Mouse (Mus musculus): ENCODE measurements around the gene Mdm2. TPM values are rescaled to one million over a fixed set of nuclear protein-coding genes. Genes with fewer than 3 reads are reported as not detected.
"Not testable (repeated sequence)": the region's sequence is repeated elsewhere in the genome, so short reads cannot be mapped to it uniquely, and the experiment has no call there.

The Mdm2 gene
- polyA plus RNA-seq (2016; fragmentation: Nextera tagmentation; extraction: Ambion mirVana): 54.0 and 58.3 TPM in 2 replicates

DNA sequence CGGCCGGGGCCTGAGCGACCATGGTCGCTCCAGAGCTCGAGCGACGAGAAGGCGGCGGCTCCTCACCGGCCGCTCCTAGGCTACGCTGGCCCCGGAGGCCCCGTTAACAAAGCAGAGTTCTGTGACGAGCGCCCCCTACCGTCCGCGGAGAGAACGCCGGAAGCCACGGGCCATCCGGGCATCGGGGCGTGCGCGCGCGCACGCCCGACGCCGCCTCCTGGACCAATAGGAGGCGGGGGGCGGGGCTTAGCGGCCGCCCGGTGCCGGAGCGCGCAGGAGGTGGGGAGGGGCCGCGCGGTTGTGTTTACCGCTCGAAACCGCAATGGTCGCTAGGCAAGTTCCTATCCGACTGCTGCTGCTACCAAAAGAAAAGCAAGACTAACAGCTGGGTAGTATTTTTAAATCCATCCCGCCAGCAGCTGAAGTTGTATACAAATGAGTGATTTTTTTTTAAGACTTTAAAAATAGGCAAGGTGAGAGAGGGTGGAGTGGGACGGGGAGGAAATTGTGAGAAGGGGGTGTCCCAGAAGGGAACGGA, at the start of gene Mdm2:
Gene Mdm2, minus strand, starts transcription at position 155 of the 538 bp plus-strand sequence.
- H3K4me3 ChIP-seq: peak within 1 kb of the TSS; percentile 89
- H3K4me1 ChIP-seq: peaks cover 19% of the 10 kb centered on the region
- H3K27me3 ChIP-seq (ENCODE audit: poor library complexity, severe bottlenecking): no peaks in the 10 kb centered on the region
- H3K36me3 ChIP-seq (replicated peaks): peaks cover 37% of the 10 kb centered on the region
- WGBS: under 1% methylated on average over 52 of the region's 52 CpGs
- peak within 1 kb of the TSS; percentile 100 for H3K27ac ChIP-seq
- no peaks in the 10 kb centered on the region for H3K9me3 ChIP-seq
- peak; percentile 96 for DNase-seq (ENCODE audit: extremely low spot score, low spot score)

DNA sequence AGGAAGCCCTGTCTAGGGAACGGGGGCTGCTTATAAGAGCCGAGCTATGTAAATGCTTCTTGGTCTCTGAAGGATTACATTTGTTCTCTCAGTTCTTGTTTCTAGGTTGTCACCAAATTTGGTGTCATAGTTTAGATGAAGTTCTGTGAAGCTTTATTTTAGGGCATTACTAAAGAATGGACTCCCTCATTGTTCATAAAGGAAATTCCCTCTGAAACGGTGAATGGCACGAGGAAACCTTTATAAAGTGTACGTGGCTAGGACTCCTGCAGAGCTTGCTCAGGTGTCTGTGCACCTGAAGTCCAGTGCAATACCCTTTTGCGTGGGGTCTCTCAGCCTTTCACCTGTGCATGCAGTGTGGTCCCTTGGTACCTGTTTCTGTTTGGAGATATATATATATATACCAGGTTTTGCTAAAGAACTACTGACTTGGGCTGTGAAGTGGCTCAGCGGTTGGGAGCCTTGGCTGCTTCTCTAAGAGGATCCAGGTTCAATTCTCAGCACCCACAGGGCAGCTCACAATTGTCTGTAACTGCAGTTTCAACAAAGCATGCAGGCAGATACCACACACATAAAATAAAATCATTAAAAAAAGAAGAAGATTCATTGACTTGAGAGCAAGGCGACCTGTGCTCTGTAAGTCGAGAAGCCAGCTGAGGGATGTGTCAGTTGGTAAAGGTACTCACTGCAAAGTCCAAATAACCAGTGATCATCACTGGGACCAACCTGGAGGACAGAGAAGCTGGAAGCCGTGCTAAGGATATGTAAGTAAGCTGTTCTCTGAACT, 49.5 kb upstream of the Mdm2 start:
- Histone ChIP-seq H3K9me3 (no peaks in the 10 kb centered on the region), H3K27ac (no peak overlapping the region), H3K27me3 (ENCODE audit: poor library complexity, severe bottlenecking) (no peaks in the 10 kb centered on the region), H3K4me3 (no peak overlapping the region), H3K4me1 (no peaks in the 10 kb centered on the region), H3K36me3 (replicated peaks) (peaks cover 100% of the 10 kb centered on the region)
- DNase-seq (ENCODE audit: extremely low spot score, low spot score): no peak
- WGBS: 95% methylated on average over 10 of the region's 10 CpGs

DNA sequence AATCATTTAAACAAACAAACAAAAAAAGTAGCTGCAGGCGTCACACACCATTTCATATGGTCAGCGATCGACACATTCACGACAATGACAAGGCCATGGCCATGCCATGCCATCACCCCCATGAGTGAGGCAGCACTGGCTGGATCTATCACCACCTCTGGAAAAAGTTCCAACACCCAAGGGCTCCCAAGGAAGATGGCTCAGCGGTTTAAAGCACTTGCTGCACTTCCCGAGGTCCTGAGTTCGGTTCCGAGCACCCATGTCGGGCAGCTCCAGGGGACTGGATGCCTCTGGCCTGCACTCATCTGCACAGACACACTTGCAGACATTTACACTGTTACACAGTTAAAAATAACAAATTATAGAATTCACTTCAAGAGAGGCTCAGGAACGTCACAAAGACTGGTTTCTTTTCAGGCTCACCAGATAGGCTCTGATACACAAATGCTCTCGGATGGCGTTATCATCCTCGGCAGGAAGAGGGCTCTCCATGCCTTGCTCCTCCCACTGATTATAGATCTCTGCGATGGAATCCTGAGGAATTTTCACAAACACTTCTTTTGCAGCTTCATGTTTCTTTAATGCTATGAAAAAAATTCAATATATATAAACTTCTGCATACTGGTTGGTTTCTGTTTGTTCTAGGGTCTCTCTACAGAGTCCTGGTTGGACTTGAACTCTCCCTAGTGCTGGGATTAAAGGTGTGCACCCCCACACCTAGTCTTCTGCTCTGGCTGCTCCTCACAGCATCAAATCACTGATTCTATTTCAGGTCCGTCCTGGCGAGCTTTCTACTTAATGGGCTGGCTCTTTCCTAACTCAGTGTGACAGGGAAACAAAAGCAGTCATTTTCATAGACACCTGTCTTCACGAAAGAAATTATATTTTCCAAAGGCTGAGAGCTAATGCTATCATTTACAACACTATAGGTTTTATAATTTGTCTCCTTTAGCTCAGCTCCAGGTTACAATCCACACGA, 48.5 kb upstream of the Mdm2 start:
- DNase-seq (ENCODE audit: extremely low spot score, low spot score): no peak
- Histone ChIP-seq H3K27me3 (ENCODE audit: poor library complexity, severe bottlenecking) (no peaks in the 10 kb centered on the region), H3K4me3 (no peak overlapping the region), H3K4me1 (no peaks in the 10 kb centered on the region), H3K36me3 (replicated peaks) (peaks cover 100% of the 10 kb centered on the region), H3K27ac (no peak overlapping the region), H3K9me3 (no peaks in the 10 kb centered on the region)
- WGBS: 93% methylated on average over 18 of the region's 18 CpGs

GRCm38 (mm10) chr10:117758344-117758743, 47.8 kb upstream of the Mdm2 start:
- H3K27me3 ChIP-seq (ENCODE audit: poor library complexity, severe bottlenecking); DNase-seq (ENCODE audit: extremely low spot score, low spot score); H3K27ac ChIP-seq; H3K4me3 ChIP-seq; H3K4me1 ChIP-seq; H3K9me3 ChIP-seq: not testable (repeated sequence)
- WGBS: 92% methylated on average over 3 of the region's 3 CpGs
- H3K36me3 ChIP-seq (replicated peaks): peaks cover 98% of the 10 kb centered on the region

DNA sequence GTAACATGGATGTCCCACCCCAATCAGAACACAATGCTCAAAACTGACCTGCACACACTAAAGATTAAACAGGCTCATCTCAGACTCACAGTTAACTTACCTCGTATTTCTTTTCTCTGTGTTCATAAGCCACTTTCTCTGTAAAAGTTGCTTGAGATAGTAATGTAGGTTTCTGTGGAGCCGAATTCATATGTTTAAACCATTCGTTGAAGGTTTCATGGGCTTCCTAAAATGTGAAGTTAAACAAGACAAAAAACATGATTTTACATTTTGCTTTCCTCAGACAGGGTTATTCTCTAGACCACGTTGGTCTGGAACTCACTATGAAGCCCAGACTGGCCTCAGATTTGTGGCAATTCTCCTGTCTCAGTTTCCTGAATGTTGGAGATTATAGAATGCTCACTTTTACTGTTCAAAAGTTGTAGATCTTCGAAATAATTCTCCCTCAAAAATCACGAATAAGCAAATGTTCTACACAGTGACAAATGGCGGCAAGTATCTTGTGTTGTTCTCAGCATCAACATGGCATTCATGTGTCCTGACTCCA, 47.3 kb upstream of the Mdm2 start:
- 93% methylated on average over 7 of the region's 7 CpGs for WGBS
- H3K4me1 ChIP-seq: no peaks in the 10 kb centered on the region
- H3K4me3 ChIP-seq: no peak overlapping the region
- no peak for DNase-seq (ENCODE audit: extremely low spot score, low spot score)
- H3K9me3 ChIP-seq: no peaks in the 10 kb centered on the region
- no peaks in the 10 kb centered on the region for H3K27me3 ChIP-seq (ENCODE audit: poor library complexity, severe bottlenecking)
- peaks cover 98% of the 10 kb centered on the region for H3K36me3 ChIP-seq (replicated peaks)
- no peak overlapping the region for H3K27ac ChIP-seq

- H3K27ac ChIP-seq: no peak overlapping the region
- H3K27me3 ChIP-seq (ENCODE audit: poor library complexity, severe bottlenecking): no peaks in the 10 kb centered on the region
- H3K4me1 ChIP-seq: no peaks in the 10 kb centered on the region
- no peak for DNase-seq (ENCODE audit: extremely low spot score, low spot score)
- WGBS: 95% methylated on average over 1 of the region's 1 CpGs
- no peaks in the 10 kb centered on the region for H3K9me3 ChIP-seq
- H3K4me3 ChIP-seq: no peak overlapping the region
- H3K36me3 ChIP-seq (replicated peaks): peaks cover 98% of the 10 kb centered on the region
Measured at GRCm38 (mm10) chr10:117757259-117757658, 46.7 kb upstream of the Mdm2 start.

DNA sequence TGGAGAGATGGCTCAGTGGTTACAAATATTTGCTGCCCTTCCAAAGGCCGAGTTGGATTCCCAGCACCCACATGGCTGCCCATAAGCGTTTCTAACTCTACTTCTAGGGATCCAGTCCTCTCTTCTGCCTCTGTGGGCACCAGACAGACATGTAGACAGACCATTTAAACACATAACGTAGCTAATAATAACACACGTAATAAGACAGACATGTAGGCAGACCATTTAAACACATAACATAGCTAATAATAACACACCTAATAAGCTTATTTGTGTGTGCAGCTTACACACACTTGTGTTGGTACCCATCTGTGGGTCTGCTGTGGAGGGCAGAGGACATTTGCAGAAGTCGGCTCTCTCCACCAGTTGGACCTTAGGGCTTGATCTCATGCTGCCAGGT, 46.2 kb upstream of the Mdm2 start:
- 93% methylated on average over 5 of the region's 5 CpGs for WGBS
- DNase-seq (ENCODE audit: extremely low spot score, low spot score): no peak
- Histone ChIP-seq H3K4me3 (no peak overlapping the region), H3K36me3 (replicated peaks) (peaks cover 98% of the 10 kb centered on the region), H3K27me3 (ENCODE audit: poor library complexity, severe bottlenecking) (no peaks in the 10 kb centered on the region), H3K4me1 (no peaks in the 10 kb centered on the region), H3K27ac (no peak overlapping the region), H3K9me3 (no peaks in the 10 kb centered on the region)

DNA sequence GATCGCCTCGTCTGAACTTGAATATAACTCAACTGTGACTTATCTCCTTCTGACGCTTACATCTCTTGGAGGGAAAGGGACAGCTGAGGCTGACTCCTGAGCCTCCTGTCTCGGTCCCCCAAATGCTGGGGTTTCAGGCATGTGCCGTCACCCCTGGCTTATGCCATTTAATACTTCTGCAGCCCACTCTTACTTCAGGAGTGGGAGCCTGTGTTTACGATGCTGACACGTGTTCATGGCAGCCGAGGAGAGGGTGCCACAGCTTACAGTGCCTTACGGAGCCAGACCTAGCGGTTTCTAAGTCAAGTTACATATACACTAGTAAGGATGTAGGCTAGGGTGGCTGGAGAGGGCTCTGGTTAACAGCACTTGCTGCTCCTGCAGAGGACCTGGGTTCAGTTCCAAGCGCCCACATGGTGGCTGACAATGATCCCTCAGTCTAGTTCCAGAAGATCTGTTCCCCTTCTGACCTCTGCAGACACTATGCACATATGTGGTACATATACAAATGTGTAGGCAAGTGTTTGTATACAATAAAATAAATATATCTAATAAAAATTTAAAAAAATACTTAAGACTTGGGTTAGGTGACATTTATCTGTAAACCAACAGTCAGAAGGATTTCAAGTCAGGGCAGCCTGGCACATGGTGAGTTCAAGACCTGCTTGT, 45.4 kb upstream of the Mdm2 start:
- no peaks in the 10 kb centered on the region for H3K27me3 ChIP-seq (ENCODE audit: poor library complexity, severe bottlenecking)
- DNase-seq (ENCODE audit: extremely low spot score, low spot score): no peak
- no peaks in the 10 kb centered on the region for H3K4me1 ChIP-seq
- no peaks in the 10 kb centered on the region for H3K9me3 ChIP-seq
- 94% methylated on average over 11 of the region's 11 CpGs for WGBS
- H3K36me3 ChIP-seq (replicated peaks): peaks cover 98% of the 10 kb centered on the region
- no peak overlapping the region for H3K4me3 ChIP-seq
- no peak overlapping the region for H3K27ac ChIP-seq

DNA sequence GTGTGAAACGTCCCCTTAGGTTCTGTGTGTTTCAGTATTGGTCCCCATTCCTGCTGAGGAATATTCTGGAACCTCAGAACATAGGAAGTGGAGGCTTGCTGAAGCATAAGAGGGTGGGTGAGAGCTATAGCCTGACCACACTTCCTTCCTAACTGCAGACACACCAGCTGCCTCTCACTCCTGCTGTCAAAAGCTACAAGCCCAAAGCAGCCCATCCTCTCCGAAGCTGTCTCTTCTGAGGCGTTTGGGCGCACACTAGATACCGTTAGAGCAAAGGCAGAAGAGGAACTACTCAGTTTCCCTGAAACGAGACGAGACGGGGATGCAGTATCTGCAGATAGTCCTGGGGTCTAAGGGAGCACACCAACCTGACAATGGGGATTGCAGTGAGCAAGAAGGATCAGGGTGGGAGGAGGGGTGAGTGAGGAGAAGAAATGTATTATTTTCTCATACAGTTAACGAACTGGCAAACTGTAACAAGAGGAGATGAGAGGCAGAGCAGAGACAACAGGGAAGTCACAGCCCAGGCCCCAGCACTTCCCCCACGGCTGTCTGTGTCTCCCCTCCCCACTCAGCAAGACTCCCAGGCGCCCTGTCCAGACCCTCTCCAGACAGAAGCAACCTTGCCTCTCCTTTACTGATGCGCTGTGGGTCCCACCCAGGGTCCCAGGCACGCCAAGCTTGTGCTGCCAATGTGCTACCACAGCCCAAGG, 44.7 kb upstream of the Mdm2 start:
- H3K27ac ChIP-seq: no peak overlapping the region
- no peaks in the 10 kb centered on the region for H3K27me3 ChIP-seq (ENCODE audit: poor library complexity, severe bottlenecking)
- WGBS: 91% methylated on average over 13 of the region's 13 CpGs
- DNase-seq (ENCODE audit: extremely low spot score, low spot score): no peak
- H3K9me3 ChIP-seq: no peaks in the 10 kb centered on the region
- H3K36me3 ChIP-seq (replicated peaks): peaks cover 98% of the 10 kb centered on the region
- no peak overlapping the region for H3K4me3 ChIP-seq
- no peaks in the 10 kb centered on the region for H3K4me1 ChIP-seq

GRCm38 (mm10) chr10:117754609-117754940, 44.0 kb upstream of the Mdm2 start:
- 95% methylated on average over 7 of the region's 7 CpGs for WGBS
- Histone ChIP-seq H3K27me3 (ENCODE audit: poor library complexity, severe bottlenecking) (no peaks in the 10 kb centered on the region), H3K36me3 (replicated peaks) (peaks cover 98% of the 10 kb centered on the region), H3K9me3 (no peaks in the 10 kb centered on the region), H3K4me1 (no peaks in the 10 kb centered on the region), H3K27ac (no peak overlapping the region), H3K4me3 (no peak overlapping the region)
- DNase-seq (ENCODE audit: extremely low spot score, low spot score): no peak

DNA sequence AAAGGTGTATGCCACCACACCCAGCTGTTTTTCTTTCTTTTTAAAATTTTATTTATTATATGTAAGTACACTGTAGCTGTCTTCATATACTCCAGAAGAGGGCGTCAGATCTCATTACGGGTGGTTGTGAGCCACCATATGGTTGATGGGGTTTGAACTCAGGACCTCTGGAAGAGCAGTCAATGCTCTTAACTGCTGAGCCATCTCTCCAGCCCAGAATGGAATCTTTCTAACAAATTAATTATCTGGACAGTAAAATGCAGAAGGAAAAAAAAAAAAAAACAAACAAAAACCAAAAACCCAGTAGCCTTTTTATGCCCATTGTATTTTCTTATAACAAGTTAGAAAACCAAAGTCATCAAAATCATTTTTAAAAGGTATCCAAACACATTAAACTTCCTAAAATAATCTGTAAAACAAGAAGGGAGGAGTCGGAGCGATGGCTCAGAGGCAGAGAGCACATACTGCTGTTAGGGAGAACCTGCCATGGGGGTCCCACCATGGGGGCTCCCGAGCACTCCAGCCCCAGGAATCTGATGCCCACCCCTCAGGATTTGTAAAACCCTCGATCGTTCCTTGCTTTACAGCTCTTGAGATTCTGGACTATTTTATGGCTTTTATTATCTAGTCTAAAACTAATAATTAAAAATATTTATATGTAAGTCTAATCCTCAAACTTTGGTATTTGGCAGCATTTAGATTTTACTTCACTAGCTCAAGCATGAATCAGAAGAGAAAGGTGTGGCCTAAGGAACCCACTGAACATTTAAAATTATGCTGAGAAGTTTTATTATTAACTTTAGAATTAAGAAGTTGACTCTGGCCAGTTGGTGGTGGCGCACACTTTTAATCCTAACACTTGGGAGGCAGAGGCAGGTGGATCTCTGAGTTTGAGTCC, 43.4 kb upstream of the Mdm2 start:
- Histone ChIP-seq H3K36me3 (replicated peaks) (peaks cover 98% of the 10 kb centered on the region), H3K4me3 (no peak overlapping the region), H3K27me3 (ENCODE audit: poor library complexity, severe bottlenecking) (no peaks in the 10 kb centered on the region), H3K9me3 (no peaks in the 10 kb centered on the region), H3K4me1 (no peaks in the 10 kb centered on the region), H3K27ac (no peak overlapping the region)
- DNase-seq (ENCODE audit: extremely low spot score, low spot score): no peak
- 94% methylated on average over 8 of the region's 8 CpGs for WGBS

Measured in forebrain, embryonic 10.5 days (tissue).